Mouse (Mus musculus) G1E (cell line): Measurements from ENCODE around the gene Nova2.

Source experiments
- CTCF ChIP-seq: IDR thresholded peaks from 2 replicates; pipeline ENCODE4 v1.5.1; 2012; ENCODE audit warnings: low read depth, low read length, inconsistent platforms, mixed read lengths
- GATA1 ChIP-seq: IDR thresholded peaks from 2 replicates; pipeline ENCODE4 v1.6.1; 2012; ENCODE audit warnings: borderline replicate concordance, low read length, inconsistent platforms, mixed read lengths
- GATA2 ChIP-seq: IDR thresholded peaks from 2 replicates; pipeline ENCODE4 v1.6.1; 2012; ENCODE audit warnings: low read depth, low read length, inconsistent platforms, borderline replicate concordance
- POLR2AphosphoS5 ChIP-seq: IDR thresholded peaks from 2 replicates; pipeline ENCODE4 v1.6.1; 2012; ENCODE audit warnings: low read depth, low read length, inconsistent platforms; ENCODE audit not compliant: insufficient replicate concordance
- TAL1 ChIP-seq: conservative IDR thresholded peaks from 2 replicates; pipeline ENCODE4 v1.6.1; 2012; ENCODE audit warnings: low read depth, low read length, inconsistent platforms, mixed read lengths

GRCm38 (mm10) chr7:18878691-18879090, 47.0 kb upstream of the Nova2 start:
- TF ChIP-seq CTCF: no peak
- TF ChIP-seq TAL1: no peak
- no peak for TF ChIP-seq GATA1
- no peak for TF ChIP-seq POLR2AphosphoS5
- no peak for TF ChIP-seq GATA2
